Mouse (Mus musculus) MEL (cell line): ENCODE results near the gene Polr3gl. TPM values are rescaled to one million over a fixed set of nuclear protein-coding genes. Genes with fewer than 3 reads are reported as not detected.

Experiments used
- DNase-seq: peaks from one replicate; pipeline ENCODE4 v3.0.0; 2011; ENCODE audit warnings: low read depth, low spot score
- H3K27ac ChIP-seq: 2 replicates; pipeline ENCODE4 v1.5.1; 2012; ENCODE audit warnings: low read depth, mild to moderate bottlenecking, control low read depth, low read length, moderate library complexity; ENCODE audit not compliant: control insufficient read depth
- H3K27me3 ChIP-seq, 2 experiments: fragments of 150-350 bp in 1 of 2; sonication (generic) in 1 of 2; 2 replicates each; pipeline ENCODE4 v1.6.1; 2012; ENCODE audit warnings: low read length in 2 of 2, mild to moderate bottlenecking in 2 of 2, improper control_type of control experiment in 1 of 2, moderate library complexity in 1 of 2; ENCODE audit not compliant: insufficient read depth in 2 of 2, control insufficient read depth in 1 of 2
- H3K36me3 ChIP-seq, 2 experiments: 2 replicates each; pipeline ENCODE4 v1.6.1; 2012 to 2014; ENCODE audit warnings: low read length in 2 of 2, improper control_type of control experiment in 1 of 2, inconsistent platforms in 1 of 2, mild to moderate bottlenecking in 1 of 2; ENCODE audit not compliant: insufficient read depth in 2 of 2, control insufficient read depth in 1 of 2
- H3K4me1 ChIP-seq, 2 experiments: fragments of 150-350 bp in 1 of 2; sonication (generic) in 1 of 2; 2 replicates each; pipeline ENCODE4 v1.6.1; 2012; ENCODE audit warnings: low read length in 2 of 2, improper control_type of control experiment in 1 of 2, mild to moderate bottlenecking in 1 of 2; ENCODE audit not compliant: insufficient read depth in 2 of 2, control insufficient read depth in 1 of 2
- H3K4me3 ChIP-seq, 2 experiments: fragments of 150-350 bp in 1 of 2; sonication (generic) in 1 of 2; 2 replicates each; pipeline ENCODE4 v1.5.1; 2012; ENCODE audit warnings: low read depth in 2 of 2, low read length in 2 of 2, mild to moderate bottlenecking in 2 of 2, moderate library complexity in 2 of 2, control low read depth in 1 of 2, improper control_type of control experiment in 1 of 2; ENCODE audit not compliant: control insufficient read depth in 1 of 2, insufficient read depth in 1 of 2
- H3K79me2 ChIP-seq: 2 replicates; pipeline ENCODE4 v1.6.1; 2012; ENCODE audit warnings: mild to moderate bottlenecking, low read length, moderate library complexity; ENCODE audit not compliant: control insufficient read depth, poor library complexity, insufficient read depth
- H3K9ac ChIP-seq: 2 replicates; pipeline ENCODE4 v1.6.1; 2012; ENCODE audit warnings: low read depth, mild to moderate bottlenecking, control low read depth, low read length, moderate library complexity; ENCODE audit not compliant: control insufficient read depth, poor library complexity, severe bottlenecking
- H3K9me3 ChIP-seq: fragments of 150-350 bp; sonication (generic); replicated peaks from 2 replicates; pipeline ENCODE4 v1.6.1; 2012; ENCODE audit warnings: mild to moderate bottlenecking, low read length, improper control_type of control experiment, moderate library complexity; ENCODE audit not compliant: insufficient read depth
- CHD2 ChIP-seq: IDR thresholded peaks from 2 replicates; pipeline ENCODE4 v1.6.1; 2011; ENCODE audit warnings: low read length, improper control_type of control experiment
- CTCF ChIP-seq, 3 experiments: IDR thresholded peaks in 2 of 3; conservative IDR thresholded peaks in 1 of 3; 2 replicates each; pipeline ENCODE4 v1.5.1; 2011 to 2012; ENCODE audit warnings: low read length in 3 of 3, low read depth in 2 of 3, mild to moderate bottlenecking in 2 of 3, improper control_type of control experiment in 1 of 3, inconsistent platforms in 1 of 3, mixed read lengths in 1 of 3, moderate library complexity in 1 of 3; ENCODE audit not compliant: control insufficient read depth in 1 of 3, insufficient read depth in 1 of 3, poor library complexity in 1 of 3, severe bottlenecking in 1 of 3
- E2F4 ChIP-seq: IDR thresholded peaks from 2 replicates; pipeline ENCODE4 v1.6.1; 2011; ENCODE audit warnings: low read depth, low read length, improper control_type of control experiment, borderline replicate concordance
- ETS1 ChIP-seq: IDR thresholded peaks from 2 replicates; pipeline ENCODE4 v1.6.1; 2012; ENCODE audit warnings: low read depth, mild to moderate bottlenecking, inconsistent platforms, low read length, improper control_type of control experiment, moderate library complexity
- HCFC1 ChIP-seq: IDR thresholded peaks from 2 replicates; pipeline ENCODE4 v1.6.1; 2012; ENCODE audit warnings: low read depth, mild to moderate bottlenecking, inconsistent platforms, low read length, improper control_type of control experiment, moderate library complexity
- JUND ChIP-seq: IDR thresholded peaks from 2 replicates; pipeline ENCODE4 v1.6.1; 2011; ENCODE audit warnings: low read depth, mild to moderate bottlenecking, improper control_type of control experiment, low read length
- MAFK ChIP-seq: IDR thresholded peaks from 2 replicates; pipeline ENCODE4 v1.6.1; 2011; ENCODE audit warnings: low read depth, mild to moderate bottlenecking, low read length, improper control_type of control experiment, borderline replicate concordance
- MAX ChIP-seq: IDR thresholded peaks from 2 replicates; pipeline ENCODE4 v1.6.1; 2011; ENCODE audit warnings: low read length, improper control_type of control experiment
- MAZ ChIP-seq: IDR thresholded peaks from 2 replicates; pipeline ENCODE4 v1.6.1; 2012; ENCODE audit warnings: low read depth, mild to moderate bottlenecking, inconsistent platforms, low read length, improper control_type of control experiment
- MXI1 ChIP-seq: IDR thresholded peaks from 2 replicates; pipeline ENCODE4 v1.6.1; 2011; ENCODE audit warnings: mild to moderate bottlenecking, low read depth, low read length, improper control_type of control experiment
- MYC ChIP-seq: IDR thresholded peaks from 2 replicates; pipeline ENCODE4 v1.6.1; 2011; ENCODE audit warnings: low read depth, mild to moderate bottlenecking, low read length, improper control_type of control experiment, moderate library complexity
- NELFE ChIP-seq: IDR thresholded peaks from 2 replicates; pipeline ENCODE4 v1.6.1; 2011; ENCODE audit warnings: low read depth, low read length, improper control_type of control experiment
- POLR2A ChIP-seq, 2 experiments: IDR thresholded peaks; 2 replicates each; pipeline ENCODE4 v1.6.1; 2011 to 2012; ENCODE audit warnings: low read length in 2 of 2, mild to moderate bottlenecking in 2 of 2, control low read depth in 1 of 2, improper control_type of control experiment in 1 of 2, low read depth in 1 of 2, moderate library complexity in 1 of 2; ENCODE audit not compliant: control insufficient read depth in 1 of 2, insufficient read depth in 1 of 2, poor library complexity in 1 of 2
- POLR2AphosphoS2 ChIP-seq: IDR thresholded peaks from 2 replicates; pipeline ENCODE4 v1.6.1; 2011; ENCODE audit warnings: low read length, improper control_type of control experiment
- RAD21 ChIP-seq: IDR thresholded peaks from 2 replicates; pipeline ENCODE4 v1.6.1; 2011; ENCODE audit warnings: mild to moderate bottlenecking, low read depth, low read length, improper control_type of control experiment
- RCOR1 ChIP-seq: IDR thresholded peaks from 2 replicates; pipeline ENCODE4 v1.6.1; 2012; ENCODE audit warnings: low read depth, mild to moderate bottlenecking, inconsistent platforms, low read length, improper control_type of control experiment
- SMC3 ChIP-seq: IDR thresholded peaks from 2 replicates; pipeline ENCODE4 v1.6.1; 2011; ENCODE audit warnings: low read depth, low read length, improper control_type of control experiment
- UBTF ChIP-seq: IDR thresholded peaks from 2 replicates; pipeline ENCODE4 v1.6.1; 2012; ENCODE audit warnings: low read depth, mild to moderate bottlenecking, inconsistent platforms, low read length, improper control_type of control experiment, moderate library complexity, borderline replicate concordance; ENCODE audit not compliant: insufficient read depth
- ZC3H11A ChIP-seq: IDR thresholded peaks from 2 replicates; pipeline ENCODE4 v1.6.1; 2012; ENCODE audit warnings: low read depth, mild to moderate bottlenecking, inconsistent platforms, low read length, improper control_type of control experiment
- ZMIZ1 ChIP-seq: IDR thresholded peaks from 2 replicates; pipeline ENCODE4 v1.6.1; 2012; ENCODE audit warnings: low read depth, mild to moderate bottlenecking, inconsistent platforms, low read length, improper control_type of control experiment, moderate library complexity
- ZNF384 ChIP-seq: IDR thresholded peaks from 2 replicates; pipeline ENCODE4 v1.6.1; 2012; ENCODE audit warnings: low read depth, mild to moderate bottlenecking, inconsistent platforms, low read length, improper control_type of control experiment
- polyA plus RNA-seq, 2 experiments: library from polyadenylated mRNA; stranded (reverse) in 1 of 2; unstranded in 1 of 2; fragments of >175 nt in 1 of 2; fragments of >200 nt in 1 of 2; gene quantifications; 2 replicates each; pipeline versions ENCODE4 v1.2.1 to v1.2.4; 2012; ENCODE audit warnings: low replicate concordance in 2 of 2, low read depth in 1 of 2; ENCODE audit not compliant: insufficient read length in 2 of 2, insufficient read depth in 1 of 2, missing spikeins in 1 of 2
- total RNA-seq: library from RNA; depleted of rRNA; stranded (reverse); fragments of 300-350 nt; gene quantifications from 2 replicates; pipeline ENCODE4 v1.2.3, GENCODE M21; 2012

Gene Polr3gl
- total and polyA plus RNA-seq, 3 experiments: 31.1 to 39.8 TPM; not detected in 1

DNA sequence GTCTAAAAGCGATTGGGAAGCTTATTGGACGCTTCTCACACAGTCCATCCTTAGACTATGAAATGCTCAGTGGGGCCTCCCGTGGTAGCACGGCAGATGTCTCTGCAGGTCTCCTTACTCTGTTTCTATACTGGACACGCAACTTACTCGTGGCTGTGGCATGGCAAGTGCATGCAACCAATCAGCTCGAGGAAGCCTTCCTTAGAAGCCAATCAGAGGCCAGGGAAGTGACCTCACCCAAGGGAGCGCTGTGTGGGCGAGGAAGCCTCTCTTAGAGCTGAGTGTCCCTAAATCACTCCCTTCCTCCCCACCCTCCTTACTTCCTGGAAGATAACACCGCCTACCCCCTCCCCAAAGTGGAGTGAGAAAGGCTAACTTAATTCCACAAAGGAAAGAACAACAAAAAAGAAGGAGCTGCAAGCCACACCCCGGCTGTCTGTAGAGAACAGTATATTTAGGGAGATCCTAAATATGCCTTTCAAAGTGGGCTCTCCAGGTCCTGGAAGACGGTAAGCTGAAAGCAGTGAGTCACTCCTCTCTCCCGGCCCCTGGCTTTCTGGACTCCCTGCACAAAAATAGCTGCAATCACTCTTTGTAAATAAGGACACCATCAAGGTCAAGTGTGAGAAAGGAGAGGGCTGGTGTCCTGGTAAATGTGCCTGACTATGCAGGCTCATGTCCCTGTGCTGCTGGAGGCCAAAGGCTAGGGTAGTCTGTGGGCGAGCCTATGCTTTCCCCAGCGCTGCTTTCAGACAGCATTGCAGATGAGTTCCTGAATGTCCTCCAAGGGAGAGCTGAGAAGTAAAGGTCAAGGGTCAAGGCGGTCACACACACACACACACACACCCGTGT is 17.1 kb downstream of the Polr3gl start, which contains the start of gene Gm16253 (continued):
- peak; percentile 65 for TF ChIP-seq HCFC1
- no peak for TF ChIP-seq RAD21
- TF ChIP-seq ETS1: peak; percentile 94
- peak; percentile 78 for TF ChIP-seq ZMIZ1
- TF ChIP-seq MAX: peak; percentile 99
- no peak for TF ChIP-seq MAFK
- TF ChIP-seq ZNF384: no peak
- peak; percentile 71 for TF ChIP-seq NELFE
- TF ChIP-seq UBTF: no peak
- peak; percentile 85 for TF ChIP-seq JUND
- TF ChIP-seq POLR2A (IDR thresholded peaks at IDR 0.05; ENCODE audit: control insufficient read depth in 1 of 2, insufficient read depth in 1 of 2, low read depth in 1 of 2, low read length in 2 of 2, poor library complexity in 1 of 2): peak in 1 of 2 experiments; percentile 88; a peak in 2 of 4 replicates
- peak; percentile 95 for TF ChIP-seq MAZ
- TF ChIP-seq CTCF (IDR thresholded peaks at IDR 0.05 in 2 of 3, conservative IDR thresholded peaks at IDR 0.05 in 1 of 3; ENCODE audit: control insufficient read depth in 1 of 3, insufficient read depth in 1 of 3, low read depth in 2 of 3, low read length in 3 of 3, poor library complexity in 1 of 3, severe bottlenecking in 1 of 3): peak in 2 of 3 experiments; percentile 2 to 27; a peak in 1 of 6 replicates
- peak; percentile 85 for TF ChIP-seq RCOR1
- peak; percentile 56; the same call in 1 of the 2 replicates for TF ChIP-seq MYC
- TF ChIP-seq MXI1: peak; percentile 99

DNA sequence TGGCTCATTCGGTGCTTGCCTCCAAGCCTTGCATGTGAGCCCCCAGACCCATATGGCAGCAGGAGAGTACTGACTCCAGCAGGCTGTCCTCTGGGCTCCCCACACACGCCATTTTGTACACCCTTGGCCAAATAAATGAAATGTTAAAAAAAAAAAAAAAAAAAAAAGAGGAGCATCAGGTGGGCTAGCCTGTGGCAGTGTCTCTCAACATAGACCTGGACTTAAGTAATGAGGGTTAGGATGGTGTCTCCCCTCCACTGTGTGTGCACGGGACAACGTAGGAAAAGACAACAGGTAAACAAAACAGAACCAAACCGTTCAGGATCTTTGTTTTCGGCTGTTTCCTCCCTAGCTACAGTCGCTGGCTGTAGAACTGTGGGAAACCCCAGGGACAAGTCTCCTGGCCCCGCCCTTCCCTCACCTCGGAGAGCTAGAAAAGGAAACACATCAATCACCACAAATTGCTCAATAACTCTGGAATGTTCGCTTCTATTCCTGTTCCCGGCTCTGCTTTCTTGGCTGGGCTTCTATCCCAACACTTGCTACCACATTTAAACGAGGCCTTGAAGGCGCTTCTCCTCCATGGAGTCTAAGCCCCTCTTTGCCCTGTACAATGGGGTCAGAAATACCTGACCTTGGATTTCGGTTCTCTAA is 17.8 kb downstream of the Polr3gl start:
- Histone ChIP-seq H3K27me3 (no peaks in the 10 kb centered on the region), H3K27ac (peak overlapping the region; percentile 85), H3K9me3 (no peaks in the 10 kb centered on the region), H3K9ac (peak overlapping the region; percentile 77), H3K36me3 (peaks cover 0 to 28% of the 10 kb centered on the region in 2 experiments; a peak in 2 of 4 replicates), H3K4me1 (peaks cover 9 to 40% of the 10 kb centered on the region in 2 experiments), H3K79me2 (peaks cover 3% of the 10 kb centered on the region; the same call in 1 of the 2 replicates), H3K4me3 (peak overlapping the region; percentile 57 to 66)
- TF ChIP-seq SMC3: no peak
- TF ChIP-seq ZNF384: peak; percentile 76
- TF ChIP-seq ZMIZ1: no peak
- TF ChIP-seq RAD21: no peak
- TF ChIP-seq POLR2AphosphoS2: no peak
- no peak for TF ChIP-seq CHD2
- TF ChIP-seq ZC3H11A: no peak
- TF ChIP-seq E2F4: no peak
- DNase-seq: no peak
